Mouse (Mus musculus): Measurements from ENCODE around the gene S100a4. TPM values are rescaled to one million over a fixed set of nuclear protein-coding genes. Genes with fewer than 3 reads are reported as not detected.

Gene S100a4
- polyA plus RNA-seq, 1 experiment from 2014 or later: 18.3 TPM

DNA sequence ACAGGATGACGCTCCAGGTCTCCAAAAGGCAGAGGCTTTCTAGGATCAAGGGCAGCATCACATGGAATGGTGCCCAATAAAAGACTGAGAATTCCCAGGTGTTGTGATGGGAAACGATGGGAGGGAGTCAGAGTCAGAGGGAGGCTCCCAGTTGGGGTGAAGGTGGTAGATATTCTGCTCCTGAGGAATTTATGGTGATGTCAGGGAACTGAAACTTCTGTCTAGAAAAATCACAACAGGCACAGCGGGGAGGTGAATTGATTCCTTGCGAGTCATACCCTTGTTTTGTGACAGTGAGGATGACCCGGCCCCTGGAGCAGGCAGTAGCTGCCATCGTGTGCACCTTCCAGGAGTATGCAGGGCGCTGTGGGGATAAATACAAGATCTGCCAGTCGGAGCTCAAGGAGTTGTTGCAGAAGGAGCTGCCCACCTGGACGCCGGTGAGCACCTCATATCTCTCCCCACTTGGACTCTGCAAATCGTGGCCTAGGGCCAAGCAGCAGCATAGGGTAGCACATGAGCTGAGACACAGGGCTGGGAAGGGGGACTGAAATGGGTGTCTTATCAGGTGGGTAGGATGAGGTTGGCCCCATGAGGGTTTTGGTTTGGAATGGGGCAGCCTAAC is 2.0 kb upstream of the S100a4 start, which contains the start of gene Gm42674:
Gene Gm42674 (plus strand): TSS at position 419 of the 625 bp plus-strand sequence.
- 78% methylated on average over 11 of the region's 11 CpGs for WGBS
- H3K9ac ChIP-seq (ENCODE audit: low read depth, low read length): no peak within 1 kb of the TSS
- no peak within 1 kb of the TSS for H3K4me2 ChIP-seq (ENCODE audit: low read length)
- ATAC-seq (replicated peaks; ENCODE audit: low FRiP score, low read depth) (no peak), DNase-seq (ENCODE audit: low spot score) (no peak)
- H3K36me3 ChIP-seq (ENCODE audit: insufficient read depth, low read length): no peaks in the 10 kb centered on the region
- H3K9me3 ChIP-seq (replicated peaks; ENCODE audit: low read length): no peaks in the 10 kb centered on the region
- no peak within 1 kb of the TSS for H3K4me3 ChIP-seq (replicated peaks; ENCODE audit: low read depth, low read length)
- TF ChIP-seq CTCF (IDR thresholded peaks at IDR 0.05; ENCODE audit: low read depth): no peak
- no peak within 1 kb of the TSS for H3K27ac ChIP-seq
- H3K4me1 ChIP-seq (replicated peaks; ENCODE audit: insufficient read depth, low read length): peaks cover 3% of the 10 kb centered on the region; the same call in 1 of the 2 replicates
- H3K27me3 ChIP-seq (ENCODE audit: insufficient read depth, low read length): no peaks in the 10 kb centered on the region

DNA sequence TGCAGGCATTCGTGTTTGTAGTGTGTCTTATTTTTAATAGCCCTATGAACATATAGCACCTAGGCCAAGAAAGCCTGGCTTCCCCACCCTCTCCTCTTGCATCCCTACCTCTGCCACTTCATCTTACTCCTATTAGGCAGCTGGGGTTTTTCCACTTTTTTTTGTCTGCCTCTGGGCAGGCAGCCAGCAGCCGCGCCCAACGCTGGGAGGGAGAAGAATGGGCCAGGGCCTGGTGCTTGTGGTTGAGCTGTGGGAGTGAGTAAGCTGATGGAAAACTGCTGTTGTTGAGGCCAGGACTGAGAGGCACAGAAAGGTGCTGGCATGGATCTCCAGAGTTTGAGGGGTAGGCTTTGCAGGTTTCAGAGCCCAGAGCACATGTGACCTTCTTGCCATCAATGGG is 845 bp downstream of the S100a4 start:
- WGBS: 30% methylated on average over 4 of the region's 4 CpGs

DNA sequence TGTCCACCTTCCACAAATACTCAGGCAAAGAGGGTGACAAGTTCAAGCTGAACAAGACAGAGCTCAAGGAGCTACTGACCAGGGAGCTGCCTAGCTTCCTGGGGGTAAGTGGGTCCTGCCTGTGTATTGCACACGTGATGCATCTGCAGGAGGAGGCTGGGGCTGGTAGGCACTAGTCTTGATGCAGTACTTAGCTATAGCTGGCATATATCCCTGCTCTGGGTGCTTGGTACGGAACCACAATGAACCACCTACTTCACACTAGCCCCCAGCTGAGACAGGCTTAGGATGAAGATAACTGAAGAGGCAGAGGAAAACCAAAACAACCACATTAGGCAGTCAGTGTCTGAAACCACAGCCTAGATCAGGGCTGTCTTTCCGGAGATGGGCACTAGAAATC is 1.5 kb downstream of the S100a4 start:
- ATAC-seq (replicated peaks; ENCODE audit: low FRiP score, low read depth) (no peak), DNase-seq (ENCODE audit: low spot score) (no peak)
- no peak for TF ChIP-seq CTCF (IDR thresholded peaks at IDR 0.05; ENCODE audit: low read depth)
- Histone ChIP-seq H3K9me3 (replicated peaks; ENCODE audit: low read length) (no peaks in the 10 kb centered on the region), H3K27me3 (ENCODE audit: insufficient read depth, low read length) (no peaks in the 10 kb centered on the region), H3K36me3 (ENCODE audit: insufficient read depth, low read length) (no peaks in the 10 kb centered on the region), H3K27ac (peak overlapping the region; percentile 55; the same call in 1 of the 2 replicates), H3K4me2 (ENCODE audit: low read length) (no peak overlapping the region), H3K9ac (ENCODE audit: low read depth, low read length) (no peak overlapping the region), H3K4me3 (replicated peaks; ENCODE audit: low read depth, low read length) (no peak overlapping the region), H3K4me1 (replicated peaks; ENCODE audit: insufficient read depth, low read length) (peaks cover 3% of the 10 kb centered on the region; the same call in 1 of the 2 replicates)
- 79% methylated on average over 3 of the region's 3 CpGs for WGBS

More for the DNA sequence above, 845 bp downstream of the S100a4 start:
- Histone ChIP-seq H3K9me3 (replicated peaks; ENCODE audit: low read length) (no peaks in the 10 kb centered on the region), H3K36me3 (ENCODE audit: insufficient read depth, low read length) (no peaks in the 10 kb centered on the region), H3K9ac (ENCODE audit: low read depth, low read length) (no peak overlapping the region), H3K4me1 (replicated peaks; ENCODE audit: insufficient read depth, low read length) (peaks cover 3% of the 10 kb centered on the region; the same call in 1 of the 2 replicates), H3K4me3 (replicated peaks; ENCODE audit: low read depth, low read length) (no peak overlapping the region), H3K27me3 (ENCODE audit: insufficient read depth, low read length) (no peaks in the 10 kb centered on the region), H3K27ac (peak overlapping the region; percentile 55; the same call in 1 of the 2 replicates), H3K4me2 (ENCODE audit: low read length) (no peak overlapping the region)
- peak; percentile 84 for DNase-seq (ENCODE audit: low spot score)
- no peak for TF ChIP-seq CTCF (IDR thresholded peaks at IDR 0.05; ENCODE audit: low read depth)
- no peak; the same call in 1 of the 2 replicates for ATAC-seq (replicated peaks; ENCODE audit: low FRiP score, low read depth)

DNA sequence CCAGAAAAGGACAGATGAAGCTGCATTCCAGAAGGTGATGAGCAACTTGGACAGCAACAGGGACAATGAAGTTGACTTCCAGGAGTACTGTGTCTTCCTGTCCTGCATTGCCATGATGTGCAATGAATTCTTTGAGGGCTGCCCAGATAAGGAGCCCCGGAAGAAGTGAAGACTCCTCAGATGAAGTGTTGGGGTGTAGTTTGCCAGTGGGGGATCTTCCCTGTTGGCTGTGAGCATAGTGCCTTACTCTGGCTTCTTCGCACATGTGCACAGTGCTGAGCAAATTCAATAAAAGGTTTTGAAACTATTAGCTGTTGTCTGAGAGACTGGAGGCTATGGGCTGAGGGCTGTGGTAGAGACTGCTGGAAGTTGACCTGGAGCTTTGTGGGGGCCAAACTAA is 2.2 kb downstream of the S100a4 start:
- H3K36me3 ChIP-seq (ENCODE audit: insufficient read depth, low read length): no peaks in the 10 kb centered on the region
- no peak overlapping the region for H3K4me2 ChIP-seq (ENCODE audit: low read length)
- DNase-seq (ENCODE audit: low spot score) (no peak), ATAC-seq (replicated peaks; ENCODE audit: low FRiP score, low read depth) (no peak)
- 0 out of 2 replicates have a peak overlapping the region, but pooled peaks have one; percentile 21 for H3K27ac ChIP-seq
- H3K9ac ChIP-seq (ENCODE audit: low read depth, low read length): no peak overlapping the region
- TF ChIP-seq CTCF (IDR thresholded peaks at IDR 0.05; ENCODE audit: low read depth): no peak
- no peaks in the 10 kb centered on the region for H3K9me3 ChIP-seq (replicated peaks; ENCODE audit: low read length)
- H3K27me3 ChIP-seq (ENCODE audit: insufficient read depth, low read length): no peaks in the 10 kb centered on the region
- no peak overlapping the region for H3K4me3 ChIP-seq (replicated peaks; ENCODE audit: low read depth, low read length)
- H3K4me1 ChIP-seq (replicated peaks; ENCODE audit: insufficient read depth, low read length): peaks cover 3% of the 10 kb centered on the region; the same call in 1 of the 2 replicates
- WGBS: 80% methylated on average over 2 of the region's 2 CpGs

DNA sequence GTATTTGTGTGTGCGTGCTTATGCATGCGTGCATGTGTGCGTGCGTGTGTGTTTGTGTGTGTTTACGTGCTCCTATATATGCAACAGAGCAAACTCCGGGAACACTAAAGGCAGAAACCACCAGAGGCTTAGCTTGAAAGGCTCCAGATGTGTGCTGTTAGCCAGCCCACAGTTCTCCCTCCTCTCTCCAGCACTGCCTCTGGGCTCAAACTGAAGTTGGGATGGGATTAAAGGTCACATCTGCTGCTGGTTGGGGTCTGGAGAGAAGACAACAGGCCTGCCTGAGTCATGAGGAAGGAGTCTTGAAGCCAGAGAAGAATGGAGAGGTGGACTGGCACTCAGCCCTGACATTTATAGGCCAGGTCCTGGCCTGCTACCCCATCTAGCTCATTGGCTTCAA is 2.6 kb downstream of the S100a4 start:
- no peak for TF ChIP-seq CTCF (IDR thresholded peaks at IDR 0.05; ENCODE audit: low read depth)
- ATAC-seq (replicated peaks; ENCODE audit: low FRiP score, low read depth) (no peak), DNase-seq (ENCODE audit: low spot score) (peak; percentile 83)
- 0 out of 2 replicates have a peak overlapping the region, but pooled peaks have one; percentile 21 for H3K27ac ChIP-seq
- no peaks in the 10 kb centered on the region for H3K9me3 ChIP-seq (replicated peaks; ENCODE audit: low read length)
- H3K27me3 ChIP-seq (ENCODE audit: insufficient read depth, low read length): no peaks in the 10 kb centered on the region
- WGBS: 72% methylated on average over 6 of the region's 6 CpGs
- H3K4me3 ChIP-seq (replicated peaks; ENCODE audit: low read depth, low read length): no peak overlapping the region
- H3K9ac ChIP-seq (ENCODE audit: low read depth, low read length): no peak overlapping the region
- H3K36me3 ChIP-seq (ENCODE audit: insufficient read depth, low read length): no peaks in the 10 kb centered on the region
- peaks cover 3% of the 10 kb centered on the region; the same call in 1 of the 2 replicates for H3K4me1 ChIP-seq (replicated peaks; ENCODE audit: insufficient read depth, low read length)
- no peak overlapping the region for H3K4me2 ChIP-seq (ENCODE audit: low read length)

DNA sequence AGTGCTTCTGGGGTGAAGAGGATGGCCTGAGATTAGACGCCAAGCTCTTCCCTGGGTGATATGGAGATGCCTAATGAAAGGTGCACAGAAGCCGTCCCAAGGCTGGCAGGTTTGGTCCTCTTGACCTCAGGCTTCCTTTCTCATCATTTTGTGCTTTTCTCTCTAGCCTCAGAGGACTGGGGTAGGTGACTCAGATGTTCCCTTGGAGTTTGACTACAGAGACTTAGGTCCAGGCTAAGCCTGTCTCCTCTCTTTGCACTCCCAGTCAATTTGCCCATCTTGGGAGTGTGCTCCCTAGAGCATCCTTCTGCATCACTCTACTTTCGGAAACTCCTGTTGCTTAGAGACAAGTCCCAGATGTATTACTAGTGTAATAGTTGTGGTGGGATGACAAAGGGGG is 3.8 kb downstream of the S100a4 start:
- no peaks in the 10 kb centered on the region for H3K27me3 ChIP-seq (ENCODE audit: insufficient read depth, low read length)
- H3K36me3 ChIP-seq (ENCODE audit: insufficient read depth, low read length): no peaks in the 10 kb centered on the region
- ATAC-seq (replicated peaks; ENCODE audit: low FRiP score, low read depth) (no peak), DNase-seq (ENCODE audit: low spot score) (no peak)
- no peaks in the 10 kb centered on the region for H3K9me3 ChIP-seq (replicated peaks; ENCODE audit: low read length)
- WGBS: 85% methylated on average over 3 of the region's 3 CpGs
- no peak overlapping the region for H3K4me3 ChIP-seq (replicated peaks; ENCODE audit: low read depth, low read length)
- H3K4me2 ChIP-seq (ENCODE audit: low read length): no peak overlapping the region
- peaks cover 6% of the 10 kb centered on the region; the same call in 1 of the 2 replicates for H3K4me1 ChIP-seq (replicated peaks; ENCODE audit: insufficient read depth, low read length)
- TF ChIP-seq CTCF (IDR thresholded peaks at IDR 0.05; ENCODE audit: low read depth): no peak
- H3K27ac ChIP-seq: no peak overlapping the region
- H3K9ac ChIP-seq (ENCODE audit: low read depth, low read length): no peak overlapping the region
